Mouse (Mus musculus) spleen, adult 2 months (tissue): ENCODE measurements around the gene Megf9. TPM values are rescaled to one million over a fixed set of nuclear protein-coding genes. Genes with fewer than 3 reads are reported as not detected.
A peak's percentile ranks its signal among the peaks of the same experiment; 100 is the strongest.

Source experiments
- DNase-seq, 2 experiments: peaks; one replicate each; pipeline versions ENCODE4 v3.0.0 to v3.0.0-alpha.2; 2012 to 2021; ENCODE audit warnings: low spot score in 2 of 2, low read depth in 1 of 2
- H3K27ac ChIP-seq: fragments of 200-500 bp; 2 replicates; pipeline ENCODE4 v1.5.1; 2012; ENCODE audit warnings: low read length, inconsistent platforms; ENCODE audit not compliant: insufficient read depth
- H3K27me3 ChIP-seq: fragments of 200-500 bp; 2 replicates; pipeline ENCODE4 v1.6.1; 2012; ENCODE audit warnings: mild to moderate bottlenecking, moderate library complexity, low read length, inconsistent platforms; ENCODE audit not compliant: control insufficient read depth, insufficient read depth
- H3K36me3 ChIP-seq: fragments of 200-500 bp; 2 replicates; pipeline ENCODE4 v1.6.1; 2012; ENCODE audit warnings: mild to moderate bottlenecking, low read length, inconsistent platforms; ENCODE audit not compliant: control insufficient read depth, insufficient read depth
- H3K4me1 ChIP-seq: fragments of 200-500 bp; 2 replicates; pipeline ENCODE4 v1.6.1; 2011; ENCODE audit warnings: inconsistent platforms; ENCODE audit not compliant: control insufficient read depth, insufficient read depth, insufficient read length
- H3K4me3 ChIP-seq: fragments of 200-500 bp; 2 replicates; pipeline ENCODE4 v1.5.1; 2011; ENCODE audit warnings: mild to moderate bottlenecking, inconsistent platforms; ENCODE audit not compliant: insufficient read depth, insufficient read length; ENCODE audit errors: extremely low read depth
- CTCF ChIP-seq: fragments of 200-500 bp; IDR thresholded peaks from 2 replicates; pipeline ENCODE4 v1.5.1; 2011; ENCODE audit warnings: mild to moderate bottlenecking, inconsistent platforms; ENCODE audit not compliant: insufficient read depth, insufficient read length, insufficient replicate concordance; ENCODE audit errors: extremely low read depth
- POLR2A ChIP-seq: fragments of 200-500 bp; IDR thresholded peaks from 2 replicates; pipeline ENCODE4 v1.6.1; 2011; ENCODE audit warnings: low read depth, low read length, inconsistent platforms
- WGBS: fragments of 180-500 bp; shearing (Covaris S2); methylation state at CpG from one replicate; pipeline ENCODE4 v1.1.7; 2018; 5-methylcytosine and 5-hydroxymethylcytosine counted together
- polyA plus RNA-seq: library from polyadenylated mRNA; depleted of rRNA; stranded (reverse); fragments of >200 nt; gene quantifications from 2 replicates; pipeline ENCODE4 v1.2.3, GENCODE M21; 2012

Gene Megf9
- polyA plus RNA-seq, 1 experiment, result 4.1 TPM

DNA sequence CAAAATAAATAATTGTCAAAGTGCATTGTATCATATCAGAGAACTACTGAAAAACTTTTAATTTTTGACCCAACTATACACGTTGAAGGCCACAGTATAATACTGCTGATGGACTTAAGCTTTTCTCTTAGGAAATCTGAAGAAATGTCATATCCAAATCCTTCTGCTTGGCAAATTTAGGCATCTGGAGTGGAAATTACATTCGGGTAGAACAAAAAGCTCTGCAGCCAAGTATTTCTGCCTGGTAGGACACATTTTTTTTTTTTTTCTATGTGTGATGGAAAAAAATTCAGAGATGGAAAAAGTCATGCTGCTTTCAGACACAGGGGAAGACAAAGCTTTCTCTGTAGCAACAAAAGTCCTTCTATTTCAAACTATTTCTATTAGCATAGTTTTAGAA, 63.4 kb downstream of the Megf9 start:
- 92% methylated on average over 2 of the region's 2 CpGs for WGBS

DNA sequence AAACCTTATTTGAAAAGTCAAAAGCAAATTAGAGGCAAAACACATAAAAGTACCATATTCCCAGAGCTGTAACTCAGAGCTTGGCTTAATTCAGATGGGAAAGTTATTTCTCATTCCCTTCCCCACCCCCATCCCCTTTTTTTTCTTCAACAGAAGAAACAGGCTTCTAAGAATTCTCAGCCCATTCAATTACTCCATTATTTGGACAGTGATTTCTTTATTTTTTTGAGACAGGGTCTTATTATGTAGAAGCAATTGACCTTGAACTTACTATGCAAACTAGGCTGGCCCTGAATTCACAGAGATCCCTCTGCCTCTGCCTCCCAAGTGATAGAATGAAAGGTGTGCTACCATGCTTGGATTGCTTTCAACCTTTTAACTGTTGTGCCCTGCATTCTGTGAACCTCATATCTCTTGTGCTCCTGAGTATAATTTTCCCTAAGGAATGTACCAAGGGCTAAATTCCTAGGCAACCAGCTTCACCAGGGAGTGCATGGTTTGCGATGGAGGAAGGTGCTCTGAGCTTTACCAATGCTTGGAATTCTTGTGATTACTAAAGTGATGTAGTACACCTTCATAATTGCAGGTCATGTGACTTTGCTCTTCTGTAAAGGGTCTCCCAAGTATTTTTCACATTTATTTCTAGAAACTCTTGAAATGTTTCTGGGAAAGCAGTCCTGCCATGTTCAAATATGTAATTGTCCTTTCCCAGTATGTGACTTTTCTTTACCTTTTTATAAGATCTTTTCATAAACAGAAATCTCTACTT, 68.7 kb downstream of the Megf9 start:
- 92% methylated on average over 1 of the region's 1 CpGs for WGBS
- Histone ChIP-seq H3K27me3 (no peaks in the 10 kb centered on the region), H3K4me1 (no peaks in the 10 kb centered on the region; the same call in 1 of the 2 replicates), H3K36me3 (no peaks in the 10 kb centered on the region), H3K4me3 (no peak overlapping the region), H3K27ac (no peak overlapping the region)
- no peak for TF ChIP-seq CTCF
- TF ChIP-seq POLR2A, result no peak
- no peak for DNase-seq

More for the DNA sequence above, 63.4 kb downstream of the Megf9 start:
- Histone ChIP-seq H3K4me1 (no peaks in the 10 kb centered on the region), H3K27ac (no peak overlapping the region), H3K4me3 (no peak overlapping the region), H3K27me3 (no peaks in the 10 kb centered on the region), H3K36me3 (no peaks in the 10 kb centered on the region)
- TF ChIP-seq POLR2A, result no peak
- TF ChIP-seq CTCF, result no peak
- no peak for DNase-seq

DNA sequence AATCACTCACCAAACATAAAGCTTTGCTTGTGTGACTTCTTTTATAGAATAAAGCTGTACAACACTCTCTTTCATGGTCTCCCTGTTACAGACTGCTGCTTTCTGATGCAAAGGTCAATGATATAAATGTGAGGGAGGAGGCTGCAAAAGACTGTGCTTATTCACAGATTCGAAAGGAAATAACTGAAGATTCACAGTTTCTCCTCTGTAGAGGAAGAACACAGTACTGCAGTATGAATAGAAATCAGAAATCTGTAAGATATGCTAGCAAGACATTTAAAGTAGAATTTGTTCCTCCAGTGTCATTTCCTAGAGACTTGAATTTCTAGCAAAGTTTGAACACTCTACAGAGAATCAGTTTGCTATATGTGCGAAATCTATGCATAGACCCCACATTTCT, 71.5 kb downstream of the Megf9 start:
- H3K27me3 ChIP-seq, result no peaks in the 10 kb centered on the region
- H3K36me3 ChIP-seq, result no peaks in the 10 kb centered on the region
- no peak overlapping the region for H3K27ac ChIP-seq
- no peak for TF ChIP-seq POLR2A
- TF ChIP-seq CTCF, result no peak
- no peak for DNase-seq
- 91% methylated on average over 2 of the region's 2 CpGs for WGBS
- no peak overlapping the region for H3K4me3 ChIP-seq
- H3K4me1 ChIP-seq, result no peaks in the 10 kb centered on the region; the same call in 1 of the 2 replicates

DNA sequence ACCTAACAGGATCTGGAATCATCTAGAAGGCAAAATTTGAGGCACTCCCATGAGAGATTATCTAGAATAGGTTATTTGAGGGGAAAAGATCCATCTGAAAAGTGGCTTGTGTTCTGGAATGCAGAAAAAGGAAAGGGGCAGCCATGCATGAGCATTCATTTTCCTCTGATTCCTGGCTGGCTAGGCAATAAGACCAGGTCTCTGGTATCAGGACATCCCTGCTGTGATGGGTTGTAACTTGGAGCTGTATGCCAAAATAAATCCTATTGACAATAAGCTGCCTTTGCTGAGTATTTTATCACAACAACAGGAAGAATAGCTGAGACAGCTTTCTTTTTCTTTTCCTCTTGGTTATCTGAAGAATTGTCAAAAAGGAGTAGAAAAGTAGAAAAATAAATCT, 73.4 kb downstream of the Megf9 start:
- TF ChIP-seq CTCF, result no peak
- no peak for TF ChIP-seq POLR2A
- Histone ChIP-seq H3K27me3 (no peaks in the 10 kb centered on the region), H3K36me3 (no peaks in the 10 kb centered on the region), H3K27ac (no peak overlapping the region), H3K4me3 (no peak overlapping the region), H3K4me1 (no peaks in the 10 kb centered on the region; the same call in 1 of the 2 replicates)
- no peak for DNase-seq

DNA sequence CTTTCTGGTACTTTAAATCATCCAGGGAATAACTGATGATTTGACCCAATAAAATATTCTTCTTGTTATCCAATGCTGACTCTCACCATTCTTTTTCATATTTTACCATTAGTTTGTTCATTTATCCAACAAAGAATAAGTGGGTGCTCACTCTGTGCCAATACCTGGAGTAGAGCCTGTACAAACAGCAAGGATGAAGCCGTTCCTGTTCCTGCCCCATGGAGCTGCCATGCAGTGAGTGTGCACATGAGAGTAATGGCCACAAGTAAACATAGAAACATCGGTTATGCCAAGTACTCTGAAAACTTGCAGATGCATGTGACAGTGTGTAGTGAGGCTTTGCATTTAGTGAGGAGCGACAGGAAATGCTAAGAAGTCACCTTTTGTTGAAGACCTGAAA, 82.6 kb downstream of the Megf9 start:
- H3K27me3 ChIP-seq, result no peaks in the 10 kb centered on the region
- no peak overlapping the region for H3K4me3 ChIP-seq
- 92% methylated on average over 3 of the region's 3 CpGs for WGBS
- TF ChIP-seq CTCF (no peak), POLR2A (no peak)
- no peaks in the 10 kb centered on the region; the same call in 1 of the 2 replicates for H3K36me3 ChIP-seq
- H3K27ac ChIP-seq, result no peak overlapping the region
- no peaks in the 10 kb centered on the region for H3K4me1 ChIP-seq
- no peak for DNase-seq

- Histone ChIP-seq H3K36me3 (no peaks in the 10 kb centered on the region; the same call in 1 of the 2 replicates), H3K4me3 (no peak overlapping the region), H3K27ac (no peak overlapping the region), H3K4me1 (no peaks in the 10 kb centered on the region), H3K27me3 (no peaks in the 10 kb centered on the region)
- TF ChIP-seq POLR2A (no peak), CTCF (no peak)
- peak; percentile 7 to 12 for DNase-seq
- 1% methylated on average over 2 of the region's 2 CpGs for WGBS
Measured at GRCm38 (mm10) chr4:70451750-70452149, 83.0 kb downstream of the Megf9 start.

- TF ChIP-seq POLR2A (no peak), CTCF (peak; percentile 2; the same call in 1 of the 2 replicates)
- no peaks in the 10 kb centered on the region for H3K4me1 ChIP-seq
- no peak for DNase-seq
- H3K36me3 ChIP-seq, result no peaks in the 10 kb centered on the region
- 90% methylated on average over 1 of the region's 1 CpGs for WGBS
- H3K4me3 ChIP-seq, result no peak overlapping the region
- H3K27me3 ChIP-seq, result no peaks in the 10 kb centered on the region
- no peak overlapping the region for H3K27ac ChIP-seq
Measured at GRCm38 (mm10) chr4:70449668-70450067, 85.1 kb downstream of the Megf9 start.
